Mouse (Mus musculus) kidney, postnatal 4 days (tissue): ENCODE results near the gene Wars.

Experiments used
- DNase-seq, 2 experiments: peaks; one replicate each; pipeline ENCODE4 v3.0.0; 2021; ENCODE audit warnings: mixed read lengths in 2 of 2

Gene Wars

DNA sequence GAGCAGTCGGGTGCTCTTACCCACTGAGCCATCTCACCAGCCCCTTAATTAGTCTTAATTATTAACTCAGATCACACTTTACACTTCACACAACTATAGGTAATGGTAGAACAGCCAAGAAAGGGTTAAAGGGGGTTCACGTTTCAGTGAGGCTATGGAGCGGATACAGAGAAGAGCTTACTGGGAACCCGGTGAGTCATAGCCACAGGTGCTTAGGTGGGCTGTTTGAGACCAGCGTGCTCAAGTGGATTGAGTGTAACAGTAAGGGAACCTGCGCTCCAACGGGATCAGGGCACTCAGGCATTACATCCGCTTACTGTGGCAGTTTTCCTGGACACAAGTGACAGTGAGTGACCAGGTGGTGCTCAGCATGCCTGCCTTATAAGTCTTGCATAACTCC is 70.9 kb downstream of the Wars start:
- peak; percentile 24 to 42 for DNase-seq

DNA sequence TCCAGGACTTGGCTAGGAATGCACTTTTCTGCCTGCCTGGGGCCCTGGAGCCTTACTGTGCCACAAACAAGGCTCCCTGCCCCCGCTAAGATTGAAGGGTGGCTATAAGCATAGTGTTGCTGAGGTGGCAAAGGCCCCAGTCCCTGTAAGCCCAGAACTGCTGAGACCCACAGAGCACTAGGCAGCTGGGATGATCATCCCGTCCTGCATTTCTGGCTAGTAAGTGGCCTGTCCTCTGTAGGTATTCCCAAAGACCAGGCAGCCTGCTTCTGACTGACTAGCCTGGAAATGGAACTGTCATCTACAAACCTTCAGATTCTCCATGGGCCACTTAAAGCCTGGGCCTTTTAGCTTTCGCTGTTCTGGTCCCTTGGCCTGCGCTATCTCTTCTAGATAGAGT is 73.5 kb downstream of the Wars start:
- DNase-seq, result no peak

DNA sequence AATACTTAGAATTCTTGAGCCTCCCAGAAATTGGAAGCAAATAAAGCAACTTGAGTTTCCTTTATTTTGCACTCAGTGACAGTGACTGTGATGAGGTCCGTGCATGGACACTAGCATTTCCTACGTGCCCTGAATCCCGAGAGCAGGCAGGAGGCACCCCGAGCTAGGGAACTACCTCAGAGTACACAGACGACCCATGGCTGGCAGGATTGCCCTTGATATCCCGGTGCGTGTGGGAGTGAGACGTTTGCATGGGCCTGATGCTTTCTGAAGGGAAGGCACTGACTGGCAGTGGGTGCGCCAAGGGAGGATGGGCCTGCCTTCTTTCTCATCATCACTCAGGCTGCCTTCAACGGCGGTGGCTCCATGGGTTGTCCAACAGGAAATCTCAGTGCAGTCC is 77.4 kb downstream of the Wars start:
- DNase-seq, result no peak

DNA sequence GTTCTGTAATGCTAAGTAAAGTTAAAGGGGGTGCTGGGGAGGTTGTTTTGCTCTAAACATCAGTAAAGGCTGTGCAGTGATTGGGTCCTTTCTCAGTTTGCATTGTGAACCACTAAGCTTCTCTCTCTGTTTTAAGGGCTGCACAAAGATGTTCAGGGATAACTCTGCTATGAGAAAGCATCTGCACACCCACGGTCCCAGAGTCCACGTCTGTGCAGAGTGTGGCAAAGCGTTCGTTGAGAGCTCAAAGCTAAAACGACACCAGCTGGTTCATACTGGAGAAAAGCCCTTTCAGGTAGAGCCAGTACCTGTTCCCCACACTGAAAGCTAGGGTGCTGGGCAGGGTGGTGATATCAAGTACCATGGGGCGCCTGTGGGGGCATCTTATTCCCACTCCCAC is 79.5 kb downstream of the Wars start:
- no peak for DNase-seq

GRCm38 (mm10) chr12:108812463-108812862 is 81.5 kb downstream of the Wars start:
- DNase-seq, result no peak

DNA sequence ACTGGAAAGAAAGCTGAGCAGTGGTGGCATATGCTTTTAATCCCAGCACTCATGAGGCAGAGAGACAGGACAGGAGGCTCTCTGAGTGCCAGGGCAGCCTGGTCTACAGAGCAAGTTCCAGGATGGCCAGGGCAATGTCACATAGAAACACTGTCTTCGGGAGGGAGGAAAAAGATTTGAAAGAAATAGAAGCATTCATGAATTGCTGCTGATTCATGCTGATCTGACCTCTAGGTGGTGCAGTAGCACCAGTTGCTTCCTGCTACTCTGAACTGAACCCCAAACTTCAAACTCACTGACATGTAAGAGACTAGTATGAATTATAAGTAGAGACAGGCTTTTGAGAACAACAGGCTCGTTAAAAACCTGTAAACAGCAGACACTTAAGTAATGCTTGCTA is 82.8 kb downstream of the Wars start:
- DNase-seq, result peak; percentile 32 to 43

GRCm38 (mm10) chr12:108810309-108810708 is 83.7 kb downstream of the Wars start:
- DNase-seq, result no peak
